Mouse (Mus musculus): ENCODE measurements around the gene Unc13d. TPM values are rescaled to one million over a fixed set of nuclear protein-coding genes. Genes with fewer than 3 reads are reported as not detected.

Gene Unc13d
- polyA plus RNA-seq, 1 experiment, result 1.3 TPM

DNA sequence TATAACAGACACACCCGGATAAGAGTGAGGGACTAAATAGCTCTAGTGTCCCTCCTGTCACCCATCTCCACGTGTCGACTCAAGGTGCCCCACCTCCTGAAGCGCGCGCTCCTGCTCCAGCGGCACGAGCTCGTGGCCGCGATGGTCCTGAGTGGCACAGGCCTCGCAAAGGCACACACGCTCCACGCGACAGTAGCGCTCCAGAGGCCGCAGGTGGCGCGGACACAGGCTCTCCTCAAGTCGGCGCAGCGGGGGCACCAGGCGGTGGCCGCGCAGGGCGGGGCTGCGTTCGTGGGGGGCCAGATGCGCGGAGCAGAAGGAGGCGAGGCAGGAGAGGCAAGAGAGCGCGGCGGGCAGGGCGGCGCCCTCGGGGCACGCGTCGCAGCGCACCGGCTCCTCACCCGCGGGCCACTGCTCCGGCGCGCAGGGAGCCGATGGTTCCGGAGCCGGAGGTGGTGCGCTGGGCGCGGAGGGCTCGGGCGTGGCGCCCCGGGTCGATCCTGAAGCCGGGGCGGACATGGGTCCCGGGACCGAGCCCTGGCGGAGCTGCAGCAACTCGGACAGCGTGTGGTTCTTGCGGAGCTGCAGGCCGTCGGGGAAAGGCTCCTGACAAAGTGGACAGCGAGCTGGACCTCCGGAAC, 31.8 kb upstream of the Unc13d start:
- peak overlapping the region; percentile 44 for H3K4me3 ChIP-seq (ENCODE audit: insufficient read depth, low read length)
- peak overlapping the region; percentile 92 for H3K27ac ChIP-seq (ENCODE audit: insufficient read depth, low read length)
- H3K4me1 ChIP-seq (ENCODE audit: control insufficient read depth, insufficient read depth, low read length), result no peaks in the 10 kb centered on the region; the same call in 1 of the 2 replicates
- no peak for TF ChIP-seq POLR2A (IDR thresholded peaks at IDR 0.05; ENCODE audit: extremely low read depth, insufficient read depth, low read length)
- no peak for TF ChIP-seq CTCF (IDR thresholded peaks at IDR 0.05; ENCODE audit: extremely low read depth, insufficient read depth, low read length)

GRCm38 (mm10) chr11:116108464-116109137, 30.8 kb upstream of the Unc13d start:
- TF ChIP-seq POLR2A (IDR thresholded peaks at IDR 0.05; ENCODE audit: extremely low read depth, insufficient read depth, low read length), result no peak
- no peaks in the 10 kb centered on the region; the same call in 1 of the 2 replicates for H3K4me1 ChIP-seq (ENCODE audit: control insufficient read depth, insufficient read depth, low read length)
- H3K4me3 ChIP-seq (ENCODE audit: insufficient read depth, low read length), result peak overlapping the region; percentile 44
- H3K27ac ChIP-seq (ENCODE audit: insufficient read depth, low read length), result peak overlapping the region; percentile 35

GRCm38 (mm10) chr11:116107777-116108285, 30.1 kb upstream of the Unc13d start:
- H3K4me1 ChIP-seq (ENCODE audit: control insufficient read depth, insufficient read depth, low read length), result no peaks in the 10 kb centered on the region; the same call in 1 of the 2 replicates

DNA sequence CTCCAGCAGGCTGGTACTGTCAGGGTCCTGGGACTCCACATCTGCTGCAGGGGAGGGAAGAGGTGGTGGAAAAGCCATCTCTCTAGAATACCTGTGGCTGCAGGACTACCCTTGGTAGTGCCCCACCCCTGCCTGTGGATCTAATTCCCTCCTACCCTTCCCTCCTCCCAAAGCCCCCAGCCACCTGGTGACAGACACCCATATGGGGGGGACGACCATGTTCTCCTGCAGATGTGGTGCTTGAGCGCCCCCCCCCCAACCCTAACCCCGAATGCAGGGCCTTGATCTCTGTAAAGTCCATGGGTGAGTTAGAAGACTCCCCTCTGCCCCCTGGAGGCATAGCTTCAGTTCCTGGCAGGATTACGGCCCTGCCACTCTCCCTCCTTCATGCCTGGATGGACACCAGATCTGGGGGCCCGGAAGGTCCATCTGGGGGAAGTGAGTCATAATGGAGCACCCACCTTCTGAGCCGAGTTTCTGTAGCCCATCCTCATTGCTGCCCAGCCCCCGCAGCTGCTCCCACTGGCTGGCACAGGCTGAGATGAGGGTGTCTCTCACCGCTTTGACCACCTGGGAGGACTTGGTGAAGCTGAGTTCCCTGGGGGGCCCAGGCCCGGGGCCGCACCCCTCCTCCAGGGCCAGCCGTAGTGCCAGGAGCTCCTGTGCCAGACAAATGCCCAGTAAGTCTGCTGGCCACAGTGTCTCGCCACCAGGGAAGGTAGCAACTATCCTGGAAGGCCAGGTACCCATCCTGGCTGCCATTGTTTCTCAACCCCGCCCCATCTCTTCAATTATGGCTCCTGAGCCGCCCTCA, 29.4 kb upstream of the Unc13d start:
- Histone ChIP-seq H3K4me1 (ENCODE audit: control insufficient read depth, insufficient read depth, low read length) (no peaks in the 10 kb centered on the region; the same call in 1 of the 2 replicates), H3K4me3 (ENCODE audit: insufficient read depth, low read length) (no peak overlapping the region), H3K27ac (ENCODE audit: insufficient read depth, low read length) (no peak overlapping the region)
- no peak for TF ChIP-seq POLR2A (IDR thresholded peaks at IDR 0.05; ENCODE audit: extremely low read depth, insufficient read depth, low read length)
- TF ChIP-seq CTCF (IDR thresholded peaks at IDR 0.05; ENCODE audit: extremely low read depth, insufficient read depth, low read length), result no peak

More at GRCm38 (mm10) chr11:116107777-116108285, 30.1 kb upstream of the Unc13d start:
- no peak for TF ChIP-seq CTCF (IDR thresholded peaks at IDR 0.05; ENCODE audit: extremely low read depth, insufficient read depth, low read length)
- no peak for TF ChIP-seq POLR2A (IDR thresholded peaks at IDR 0.05; ENCODE audit: extremely low read depth, insufficient read depth, low read length)
- no peak overlapping the region for H3K4me3 ChIP-seq (ENCODE audit: insufficient read depth, low read length)
- no peak overlapping the region for H3K27ac ChIP-seq (ENCODE audit: insufficient read depth, low read length)

DNA sequence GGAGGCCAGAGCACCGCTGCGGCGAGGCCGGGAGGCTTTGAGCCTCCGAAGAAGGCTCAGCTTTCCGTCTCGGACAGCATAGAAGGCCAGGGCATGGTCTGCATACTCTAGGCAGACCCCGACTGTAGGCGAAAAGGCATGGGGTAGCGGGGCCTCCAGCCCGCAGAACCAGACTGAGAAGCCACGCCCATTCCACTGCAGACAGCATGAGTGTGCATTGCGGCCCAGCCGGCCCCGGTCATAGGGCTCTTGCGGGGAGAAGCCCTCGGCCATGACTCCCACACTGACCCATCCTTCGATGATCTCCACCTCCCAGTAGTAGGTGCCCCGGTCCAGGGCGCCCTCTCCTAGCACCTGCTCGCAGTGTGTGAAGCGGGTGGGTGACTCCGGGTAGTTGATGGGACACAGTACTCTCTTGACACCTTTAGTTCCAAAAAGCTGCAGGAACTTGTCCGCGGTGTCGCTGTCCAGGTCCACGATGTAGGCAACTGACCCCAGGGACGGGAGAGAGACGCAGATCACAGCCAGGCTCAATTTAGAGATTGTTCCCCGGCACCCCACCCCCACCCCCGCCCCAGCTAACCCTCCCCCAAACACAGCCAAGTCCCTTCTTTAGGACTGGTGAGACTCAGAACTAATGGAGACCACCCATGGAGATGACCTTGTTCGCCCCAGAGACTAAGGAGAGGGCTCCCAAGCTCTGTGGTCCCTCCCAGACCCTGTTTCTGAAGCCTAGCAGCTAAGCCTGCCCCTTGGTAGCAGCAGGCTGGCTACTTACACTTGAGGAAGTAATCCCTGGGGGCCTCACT, 28.6 kb upstream of the Unc13d start:
- TF ChIP-seq POLR2A (IDR thresholded peaks at IDR 0.05; ENCODE audit: extremely low read depth, insufficient read depth, low read length), result no peak
- no peak for TF ChIP-seq CTCF (IDR thresholded peaks at IDR 0.05; ENCODE audit: extremely low read depth, insufficient read depth, low read length)
- Histone ChIP-seq H3K4me1 (ENCODE audit: control insufficient read depth, insufficient read depth, low read length) (no peaks in the 10 kb centered on the region; the same call in 1 of the 2 replicates), H3K4me3 (ENCODE audit: insufficient read depth, low read length) (no peak overlapping the region), H3K27ac (ENCODE audit: insufficient read depth, low read length) (no peak overlapping the region)

DNA sequence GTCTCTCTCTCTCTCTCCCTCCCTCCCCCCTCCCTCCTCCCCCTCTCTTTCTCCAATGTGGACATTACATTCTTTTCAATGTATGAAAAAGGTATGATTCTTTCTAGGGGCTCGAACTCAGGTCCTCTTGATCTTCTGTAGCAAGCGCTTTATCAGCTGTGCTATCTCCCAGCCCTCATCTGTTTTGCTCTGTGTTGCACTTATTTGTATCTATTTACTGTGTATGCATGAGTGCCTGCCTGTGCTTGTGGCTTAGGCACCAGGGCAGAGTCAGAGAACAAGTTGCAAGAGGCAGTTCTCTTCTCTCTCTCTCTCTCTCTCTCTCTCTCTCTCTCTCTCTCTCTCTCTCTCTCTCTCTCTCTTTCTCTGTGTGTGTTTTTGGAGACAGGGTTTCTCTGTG, 27.3 kb upstream of the Unc13d start:
- no peak for TF ChIP-seq CTCF (IDR thresholded peaks at IDR 0.05; ENCODE audit: extremely low read depth, insufficient read depth, low read length)
- H3K4me1 ChIP-seq (ENCODE audit: control insufficient read depth, insufficient read depth, low read length), result no peaks in the 10 kb centered on the region; the same call in 1 of the 2 replicates
- no peak overlapping the region for H3K4me3 ChIP-seq (ENCODE audit: insufficient read depth, low read length)
- no peak overlapping the region for H3K27ac ChIP-seq (ENCODE audit: insufficient read depth, low read length)

DNA sequence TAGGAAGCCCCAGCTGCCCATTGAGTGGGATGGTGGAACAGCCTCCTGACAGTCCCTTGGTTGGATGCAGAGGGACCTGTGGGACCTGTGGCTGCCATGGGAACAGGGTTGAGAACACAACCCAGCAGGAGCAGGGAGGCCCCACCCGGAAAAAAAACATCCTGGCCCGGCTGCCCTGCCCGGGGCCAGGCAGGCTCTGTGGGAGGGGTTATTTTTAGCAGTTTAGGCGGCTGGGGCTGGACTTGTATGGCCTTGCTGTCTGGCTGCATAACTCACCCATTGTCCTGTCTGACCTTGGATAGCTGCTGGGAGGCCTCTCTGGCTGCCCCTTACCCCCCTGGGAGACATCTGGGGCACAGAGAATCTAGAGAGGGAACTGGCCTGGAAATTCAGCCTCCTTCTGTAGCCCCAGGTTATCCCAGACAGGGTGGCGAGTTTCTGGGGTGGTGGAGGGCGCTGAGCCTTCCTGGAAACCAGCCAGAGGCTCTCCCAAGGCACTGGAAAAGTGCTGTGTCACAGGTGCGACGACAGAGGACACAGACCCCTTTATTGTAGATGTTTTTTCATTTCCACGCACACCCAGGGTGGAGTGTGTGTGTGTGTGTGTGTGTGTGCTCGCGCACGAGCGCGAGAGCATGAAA, 26.4 kb upstream of the Unc13d start:
- no peak overlapping the region for H3K27ac ChIP-seq (ENCODE audit: insufficient read depth, low read length)
- TF ChIP-seq CTCF (IDR thresholded peaks at IDR 0.05; ENCODE audit: extremely low read depth, insufficient read depth, low read length) (no peak), POLR2A (IDR thresholded peaks at IDR 0.05; ENCODE audit: extremely low read depth, insufficient read depth, low read length) (no peak)
- no peak overlapping the region for H3K4me3 ChIP-seq (ENCODE audit: insufficient read depth, low read length)
- no peaks in the 10 kb centered on the region; the same call in 1 of the 2 replicates for H3K4me1 ChIP-seq (ENCODE audit: control insufficient read depth, insufficient read depth, low read length)

GRCm38 (mm10) chr11:116103572-116103971, 25.8 kb upstream of the Unc13d start:
- H3K4me1 ChIP-seq (ENCODE audit: control insufficient read depth, insufficient read depth, low read length), result no peaks in the 10 kb centered on the region; the same call in 1 of the 2 replicates
- no peak overlapping the region for H3K4me3 ChIP-seq (ENCODE audit: insufficient read depth, low read length)
- H3K27ac ChIP-seq (ENCODE audit: insufficient read depth, low read length), result no peak overlapping the region; the same call in none of the 2 replicates
- TF ChIP-seq POLR2A (IDR thresholded peaks at IDR 0.05; ENCODE audit: extremely low read depth, insufficient read depth, low read length) (no peak), CTCF (IDR thresholded peaks at IDR 0.05; ENCODE audit: extremely low read depth, insufficient read depth, low read length) (no peak)

All from cortical plate, adult 2 months (tissue).